ENCODE assay signal across 18 mouse cellular contexts in genomic region chr2:122161542-122161941, GRCm38 (mm10). TPM values are rescaled to one million over a fixed set of nuclear protein-coding genes. Genes with fewer than 3 reads are reported as not detected.
DNase-seq lines count a peak whose midpoint lies in the region; ATAC-seq and TF ChIP-seq lines count a peak whose summit lies in the region.
"Had no signal": no experiment of that assay in that cellular context is flagged by ENCODE, and none has a peak within 500 bp of the region (broad histone marks: within the 10 kb centered on the region; RNA-seq: fewer than 3 reads in every experiment).

No protein-coding gene starts in this region.

- H3K27ac ChIP-seq in heart, embryonic 12.5 days (ENCODE audit: poor library complexity, severe bottlenecking): peak overlapping the region; percentile 76
- no peak overlapping the region for H3K27ac ChIP-seq in lung, postnatal 0 days (ENCODE audit: low read length)
- H3K27ac ChIP-seq: neural tube, embryonic 12.5 days had no signal

- no peaks in the 10 kb centered on the region for H3K79me2 ChIP-seq in myocyte (ENCODE audit: control insufficient read depth, insufficient read depth)

- no peaks in the 10 kb centered on the region for H3K36me3 ChIP-seq in heart, embryonic 12.5 days
- H3K36me3 ChIP-seq in lung, postnatal 0 days (ENCODE audit: insufficient read depth, low read length): no peaks in the 10 kb centered on the region
- H3K36me3 ChIP-seq in myocyte (ENCODE audit: control insufficient read depth, insufficient read depth): no peaks in the 10 kb centered on the region
- H3K36me3 ChIP-seq: neural tube, embryonic 12.5 days had no signal

- TF ChIP-seq POLR2A in myocyte (IDR thresholded peaks at IDR 0.05; ENCODE audit: insufficient read length, low read depth): no peak

- no peak for DNase-seq in heart, postnatal 4 days
- peak; percentile 60 for DNase-seq in lung, postnatal 0 days (ENCODE audit: low spot score)
- DNase-seq in lung, postnatal 14 days: no peak
- no peak for DNase-seq in cerebellum, adult 11-12 months
- DNase-seq in adrenal gland, postnatal 14 days: no peak
- DNase-seq: cerebellum, postnatal 25 days; gastrocnemius, postnatal 10 days had no signal

- no peak overlapping the region for H3K9ac ChIP-seq in heart, embryonic 12.5 days
- H3K9ac ChIP-seq in lung, postnatal 0 days (replicated peaks; ENCODE audit: low read depth): no peak overlapping the region
- H3K9ac ChIP-seq: neural tube, embryonic 12.5 days had no signal

- H3K4me1 ChIP-seq in heart, embryonic 12.5 days (replicated peaks): peaks cover 33% of the 10 kb centered on the region
- no peaks in the 10 kb centered on the region for H3K4me1 ChIP-seq in lung, postnatal 0 days (ENCODE audit: insufficient read depth, low read depth, low read length)
- H3K4me1 ChIP-seq: neural tube, embryonic 12.5 days had no signal

- H3K4me3 ChIP-seq in heart, embryonic 12.5 days: no peak overlapping the region
- no peak overlapping the region for H3K4me3 ChIP-seq in lung, postnatal 0 days (ENCODE audit: low read depth, low read length)
- H3K4me3 ChIP-seq in myocyte: no peak overlapping the region
- H3K4me3 ChIP-seq: neural tube, embryonic 12.5 days had no signal

- TF ChIP-seq CTCF in lung, postnatal 0 days (IDR thresholded peaks at IDR 0.05): no peak

- H3K27me3 ChIP-seq in heart, embryonic 12.5 days (replicated peaks): no peaks in the 10 kb centered on the region
- no peaks in the 10 kb centered on the region for H3K27me3 ChIP-seq in lung, postnatal 0 days (replicated peaks; ENCODE audit: insufficient read depth, low read length)
- no peaks in the 10 kb centered on the region for H3K27me3 ChIP-seq in myocyte (ENCODE audit: control insufficient read depth, insufficient read depth, insufficient read length)
- H3K27me3 ChIP-seq: neural tube, embryonic 12.5 days had no signal

- peak; percentile 57; the same call in 1 of the 2 replicates for ATAC-seq in heart, embryonic 12.5 days (ENCODE audit: insufficient number of reproducible peaks, low FRiP score)
- peak; percentile 50 for ATAC-seq in lung, postnatal 0 days
- peak; percentile 16 for ATAC-seq in activated CD4-positive, CD25-positive, alpha-beta regulatory T cell, adult 4 months

- peak overlapping the region; percentile 13; the same call in 1 of the 2 replicates for H3K4me2 ChIP-seq in heart, embryonic 12.5 days
- no peak overlapping the region for H3K4me2 ChIP-seq in lung, postnatal 0 days (replicated peaks; ENCODE audit: low read depth, low read length)
- peak overlapping the region; percentile 100 for H3K4me2 ChIP-seq in myocyte (ENCODE audit: low read depth)
- H3K4me2 ChIP-seq: neural tube, embryonic 12.5 days had no signal

- no peaks in the 10 kb centered on the region for H3K9me3 ChIP-seq in heart, embryonic 12.5 days (replicated peaks)
- H3K9me3 ChIP-seq in lung, postnatal 0 days (ENCODE audit: low read length): no peaks in the 10 kb centered on the region
- H3K9me3 ChIP-seq: neural tube, embryonic 12.5 days had no signal

- no peak for TF ChIP-seq EP300 in lung, postnatal 0 days (IDR thresholded peaks at IDR 0.05)

- H3ac ChIP-seq in myocyte (ENCODE audit: control insufficient read depth, insufficient read length): no peak overlapping the region

- 15% methylated on average over 4 of the region's 4 CpGs for WGBS in heart, embryonic 12.5 days
- WGBS in lung, postnatal 0 days: 26% methylated on average over 4 of the region's 4 CpGs

TF ChIP-seq in myocyte, 11 proteins besides CTCF, POLR2A, EP300 and RAD21:
- TF ChIP-seq CEBPB (IDR thresholded peaks at IDR 0.05; ENCODE audit: insufficient read depth, poor library complexity, severe bottlenecking) (no peak), USF1 (IDR thresholded peaks at IDR 0.05; ENCODE audit: low read depth) (no peak), MAX (IDR thresholded peaks at IDR 0.05; ENCODE audit: low read depth) (no peak), TCF3 (IDR thresholded peaks at IDR 0.05; ENCODE audit: insufficient read length, low read depth) (no peak), E2F4 (IDR thresholded peaks at IDR 0.05; ENCODE audit: insufficient read depth) (no peak), POLR2AphosphoS2 (IDR thresholded peaks at IDR 0.05; ENCODE audit: insufficient read length, low read depth) (no peak), SRF (IDR thresholded peaks at IDR 0.05; ENCODE audit: control insufficient read depth, insufficient read length, low read depth) (no peak), MYOD1 (IDR thresholded peaks at IDR 0.05; ENCODE audit: control insufficient read depth in 1 of 3, insufficient read length in 2 of 3, low read depth in 2 of 3) (no peak), MYOG (IDR thresholded peaks at IDR 0.05; ENCODE audit: control insufficient read depth in 1 of 3, insufficient read depth in 1 of 3, insufficient read length in 2 of 3, low read depth in 2 of 3) (no peak), REST (IDR thresholded peaks at IDR 0.05; ENCODE audit: insufficient read depth, insufficient read length) (no peak), TCF12 (IDR thresholded peaks at IDR 0.05; ENCODE audit: insufficient read depth, poor library complexity, severe bottlenecking) (no peak)
TF ChIP-seq in myocyte: peak in this region for 0.

RNA-seq across cellular contexts. Expression of gene Trim69, which starts 1.0 kb away (rescaled TPM):
- polyA plus RNA-seq in heart, embryonic 12.5 days (2016; fragmentation: Nextera tagmentation; extraction: Ambion mirVana): 0.10 TPM in 1 of 2 replicates, not detected in the other
- total RNA-seq in heart, postnatal 4 days (2021): not detected
- not detected in 2 replicates for polyA plus RNA-seq in lung, postnatal 0 days (2015; fragmentation: Nextera tagmentation; extraction: Ambion mirVana)
- polyA plus RNA-seq in activated CD4-positive, CD25-positive, alpha-beta regulatory T cell, adult 4 months (2017; shearing (Covaris generic)): under 1 TPM in 1 of 2 experiments, not detected in 1; 0.25 TPM
- polyA plus RNA-seq in myocyte (2012; fragmentation: generic; extraction: Trizol): 0.04 TPM
- not detected in 2 replicates for total RNA-seq in adrenal gland, postnatal 14 days (2021)
- total RNA-seq: adrenal gland, postnatal 4 days; ES-E14; gastrocnemius, postnatal 10 days; layer of hippocampus, postnatal 25 days had no signal
- polyA plus RNA-seq: forebrain, embryonic 11.5 days; neural tube, embryonic 12.5 days had no signal

RNA-seq across cellular contexts. Expression of gene B2m, which starts 14.1 kb away (rescaled TPM):
- 246 and 247 TPM in 2 replicates for polyA plus RNA-seq in heart, embryonic 12.5 days (2016; fragmentation: Nextera tagmentation; extraction: Ambion mirVana)
- 100 to 1,000 TPM; 114 to 125 TPM for total RNA-seq in heart, postnatal 4 days (2021)
- polyA plus RNA-seq in lung, postnatal 0 days (2015; fragmentation: Nextera tagmentation; extraction: Ambion mirVana): 655 and 745 TPM in 2 replicates
- polyA plus RNA-seq in activated CD4-positive, CD25-positive, alpha-beta regulatory T cell, adult 4 months (2017; shearing (Covaris generic)): 1,000 to 10,000 TPM; 8,975 to 9,816 TPM
- polyA plus RNA-seq in myocyte (2012; fragmentation: generic; extraction: Trizol): 321 TPM
- 400 and 401 TPM in 2 replicates for total RNA-seq in adrenal gland, postnatal 14 days (2021)

RNA-seq across cellular contexts. Expression of gene Patl2, which starts 24.4 kb away (rescaled TPM):
- not detected in 2 replicates for polyA plus RNA-seq in heart, embryonic 12.5 days (2016; fragmentation: Nextera tagmentation; extraction: Ambion mirVana)
- total RNA-seq in heart, postnatal 4 days (2021): not detected
- polyA plus RNA-seq in lung, postnatal 0 days (2015; fragmentation: Nextera tagmentation; extraction: Ambion mirVana): not detected in 2 replicates
- under 1 TPM; 0.38 to 0.90 TPM for polyA plus RNA-seq in activated CD4-positive, CD25-positive, alpha-beta regulatory T cell, adult 4 months (2017; shearing (Covaris generic))
- polyA plus RNA-seq in myocyte (2012; fragmentation: generic; extraction: Trizol): 0.07 TPM
- total RNA-seq in adrenal gland, postnatal 14 days (2021): 0.26 TPM in 1 of 2 replicates, not detected in the other
- total RNA-seq: gastrocnemius, postnatal 10 days; layer of hippocampus, postnatal 25 days; megakaryocyte-erythroid progenitor cell, adult 5-6 weeks had no signal
- polyA plus RNA-seq: forebrain, embryonic 11.5 days; neural tube, embryonic 12.5 days; stomach, embryonic 14.5 days had no signal

RNA-seq across cellular contexts. Expression of gene Terb2, which starts 24.5 kb away (rescaled TPM):
- polyA plus RNA-seq in heart, embryonic 12.5 days (2016; fragmentation: Nextera tagmentation; extraction: Ambion mirVana): not detected in 2 replicates
- total RNA-seq in heart, postnatal 4 days (2021): not detected
- not detected in 2 replicates for polyA plus RNA-seq in lung, postnatal 0 days (2015; fragmentation: Nextera tagmentation; extraction: Ambion mirVana)
- not detected for polyA plus RNA-seq in activated CD4-positive, CD25-positive, alpha-beta regulatory T cell, adult 4 months (2017; shearing (Covaris generic))
- not detected for polyA plus RNA-seq in myocyte (2012; fragmentation: generic; extraction: Trizol)
- not detected in 2 replicates for total RNA-seq in adrenal gland, postnatal 14 days (2021)
- total RNA-seq: adrenal gland, postnatal 4 days; gastrocnemius, postnatal 10 days; layer of hippocampus, postnatal 25 days; megakaryocyte-erythroid progenitor cell, adult 5-6 weeks had no signal
- polyA plus RNA-seq: forebrain, embryonic 11.5 days; limb, embryonic 14.5 days; neural tube, embryonic 12.5 days; stomach, embryonic 14.5 days had no signal

RNA-seq across cellular contexts. Expression of gene Spg11, which starts 43.4 kb away (rescaled TPM):
- 8.3 and 8.8 TPM in 2 replicates for polyA plus RNA-seq in heart, embryonic 12.5 days (2016; fragmentation: Nextera tagmentation; extraction: Ambion mirVana)
- total RNA-seq in heart, postnatal 4 days (2021): 10 to 100 TPM; 12.2 TPM
- 4.1 and 4.3 TPM in 2 replicates for polyA plus RNA-seq in lung, postnatal 0 days (2015; fragmentation: Nextera tagmentation; extraction: Ambion mirVana)
- 1 to 10 TPM; 5.5 to 5.8 TPM for polyA plus RNA-seq in activated CD4-positive, CD25-positive, alpha-beta regulatory T cell, adult 4 months (2017; shearing (Covaris generic))
- 5.8 TPM for polyA plus RNA-seq in myocyte (2012; fragmentation: generic; extraction: Trizol)
- total RNA-seq in adrenal gland, postnatal 14 days (2021): 15.3 and 16.9 TPM in 2 replicates

Comparison
In these comparisons a context has a peak if more than half of its experiments do, and no peak if none do; other contexts are left out.
1. RNA of gene B2m, which starts 14.1 kb away (polyA plus RNA-seq): 8,975 to 9,816 TPM in activated CD4-positive, CD25-positive, alpha-beta regulatory T cell, adult 4 months; 655 to 745 TPM in lung, postnatal 0 days, 321 TPM in myocyte (single experiment) and 246 to 247 TPM in heart, embryonic 12.5 days; every median in the first group is over 10 times any median in the second.
2. Peak in every context shown above with its lines, with median percentiles within 50 percentile points of each other: ATAC-seq.